Mouse (Mus musculus): ENCODE results near the gene Myo18a. TPM values are rescaled to one million over a fixed set of nuclear protein-coding genes. Genes with fewer than 3 reads are reported as not detected.

Myo18a gene
- polyA plus RNA-seq, 1 experiment from 2014 or later, result 17.3 TPM

GRCm38 (mm10) chr11:77785396-77785767 is 22.3 kb downstream of the Myo18a start:
- no peak for ATAC-seq (ENCODE audit: low read depth)
- H3K9me3 ChIP-seq (replicated peaks), result no peaks in the 10 kb centered on the region
- peak overlapping the region; percentile 54 for H3K4me3 ChIP-seq (replicated peaks)

DNA sequence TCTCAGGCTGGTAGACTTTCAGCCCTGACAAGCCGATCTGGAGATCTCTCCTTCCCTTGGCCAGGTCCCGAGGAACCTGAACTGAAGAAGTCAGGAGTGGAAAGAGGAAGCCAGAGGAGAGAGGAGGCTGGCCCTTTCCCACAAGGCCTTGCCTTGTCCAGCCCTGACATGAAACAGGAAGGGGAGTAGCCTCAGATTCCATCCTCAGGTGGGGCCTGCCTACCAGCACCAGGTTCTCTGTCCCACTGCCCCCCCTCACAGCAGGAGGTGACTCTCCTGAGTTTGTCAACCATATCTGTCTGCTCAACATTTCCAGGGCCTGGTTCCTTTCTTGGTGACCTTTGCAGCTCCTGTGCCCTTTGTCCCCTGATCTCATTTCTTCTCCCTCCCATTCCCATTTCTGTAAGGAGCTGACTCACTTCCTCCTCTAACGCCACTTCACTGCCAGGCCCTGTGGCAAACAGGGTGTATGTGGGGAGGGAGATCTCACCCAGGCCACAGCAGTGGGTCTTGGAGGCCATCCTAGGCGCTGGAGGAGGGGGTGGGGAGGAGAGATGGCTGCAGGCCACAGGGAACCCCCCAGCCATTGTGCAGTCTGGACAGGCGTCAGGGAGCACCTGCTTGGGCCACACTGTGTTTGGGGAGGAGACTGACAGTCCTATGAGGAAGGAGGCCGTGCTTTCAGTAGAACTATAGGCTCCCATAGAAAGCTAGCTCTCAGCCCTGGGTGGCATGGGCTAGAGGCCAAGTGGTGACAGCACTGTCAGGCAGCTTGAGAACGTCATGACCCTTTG is 22.9 kb downstream of the Myo18a start:
- H3K27me3 ChIP-seq, result no peaks in the 10 kb centered on the region
- WGBS (ENCODE audit: insufficient replicate concordance), result 21% methylated on average over 7 of the region's 7 CpGs
- H3K4me3 ChIP-seq (replicated peaks), result peak overlapping the region; percentile 54
- DNase-seq (no peak), ATAC-seq (ENCODE audit: low read depth) (no peak)
- peak overlapping the region; percentile 97 for H3K27ac ChIP-seq
- peak overlapping the region; percentile 77 for H3K9ac ChIP-seq
- H3K9me3 ChIP-seq (replicated peaks), result no peaks in the 10 kb centered on the region
- peaks cover 97% of the 10 kb centered on the region for H3K4me1 ChIP-seq (replicated peaks)
- H3K4me2 ChIP-seq, result peak overlapping the region; percentile 89
- peaks cover 12% of the 10 kb centered on the region for H3K36me3 ChIP-seq

More at GRCm38 (mm10) chr11:77785396-77785767, 22.3 kb downstream of the Myo18a start:
- DNase-seq, result no peak
- H3K36me3 ChIP-seq, result peaks cover 18% of the 10 kb centered on the region
- WGBS (ENCODE audit: insufficient replicate concordance), result 21% methylated on average over 5 of the region's 5 CpGs
- no peaks in the 10 kb centered on the region for H3K27me3 ChIP-seq
- H3K9ac ChIP-seq, result peak overlapping the region; percentile 77
- peak overlapping the region; percentile 89 for H3K4me2 ChIP-seq
- peak overlapping the region; percentile 97 for H3K27ac ChIP-seq
- peaks cover 97% of the 10 kb centered on the region for H3K4me1 ChIP-seq (replicated peaks)

- peak within 1 kb of the TSS; percentile 97 for H3K27ac ChIP-seq
- H3K4me2 ChIP-seq, result no peak within 1 kb of the TSS
- peak within 1 kb of the TSS; percentile 77; the same call in 1 of the 2 replicates for H3K9ac ChIP-seq
- DNase-seq (no peak), ATAC-seq (ENCODE audit: low read depth) (0 out of 2 replicates have a peak, but pooled peaks have one; percentile 5)
- H3K9me3 ChIP-seq (replicated peaks), result no peaks in the 10 kb centered on the region
- H3K27me3 ChIP-seq, result no peaks in the 10 kb centered on the region
- 31% methylated on average over 5 of the region's 5 CpGs for WGBS (ENCODE audit: insufficient replicate concordance)
- no peak within 1 kb of the TSS for H3K4me3 ChIP-seq (replicated peaks)
- peaks cover 97% of the 10 kb centered on the region for H3K4me1 ChIP-seq (replicated peaks)
- peaks cover 8% of the 10 kb centered on the region; the same call in 1 of the 2 replicates for H3K36me3 ChIP-seq
Measured at GRCm38 (mm10) chr11:77787707-77788106, 24.7 kb downstream of the Myo18a start, which contains the start of gene Gm10277. Gm10277 (minus strand) TSS chr11:77787747.

- Histone ChIP-seq H3K4me3 (replicated peaks) (no peak overlapping the region), H3K4me2 (no peak overlapping the region), H3K27ac (peak overlapping the region; percentile 68), H3K27me3 (no peaks in the 10 kb centered on the region), H3K9me3 (replicated peaks) (no peaks in the 10 kb centered on the region), H3K36me3 (peaks cover 8% of the 10 kb centered on the region; the same call in 1 of the 2 replicates), H3K9ac (no peak overlapping the region; the same call in 1 of the 2 replicates), H3K4me1 (replicated peaks) (peaks cover 94% of the 10 kb centered on the region)
- DNase-seq (no peak), ATAC-seq (ENCODE audit: low read depth) (no peak)
- 79% methylated on average over 5 of the region's 5 CpGs for WGBS (ENCODE audit: insufficient replicate concordance)
Measured at GRCm38 (mm10) chr11:77789512-77789911, 26.5 kb downstream of the Myo18a start.

GRCm38 (mm10) chr11:77790286-77790685 is 27.2 kb downstream of the Myo18a start:
- H3K36me3 ChIP-seq, result peaks cover 8% of the 10 kb centered on the region; the same call in 1 of the 2 replicates
- 20% methylated on average over 9 of the region's 9 CpGs for WGBS (ENCODE audit: insufficient replicate concordance)
- no peaks in the 10 kb centered on the region for H3K27me3 ChIP-seq
- H3K4me1 ChIP-seq (replicated peaks), result peaks cover 86% of the 10 kb centered on the region
- H3K9me3 ChIP-seq (replicated peaks), result no peaks in the 10 kb centered on the region
- peak overlapping the region; percentile 60; the same call in 1 of the 2 replicates for H3K4me2 ChIP-seq
- DNase-seq (no peak), ATAC-seq (ENCODE audit: low read depth) (no peak)
- no peak overlapping the region for H3K4me3 ChIP-seq (replicated peaks)
- peak overlapping the region; percentile 90 for H3K27ac ChIP-seq
- peak overlapping the region; percentile 71 for H3K9ac ChIP-seq

DNA sequence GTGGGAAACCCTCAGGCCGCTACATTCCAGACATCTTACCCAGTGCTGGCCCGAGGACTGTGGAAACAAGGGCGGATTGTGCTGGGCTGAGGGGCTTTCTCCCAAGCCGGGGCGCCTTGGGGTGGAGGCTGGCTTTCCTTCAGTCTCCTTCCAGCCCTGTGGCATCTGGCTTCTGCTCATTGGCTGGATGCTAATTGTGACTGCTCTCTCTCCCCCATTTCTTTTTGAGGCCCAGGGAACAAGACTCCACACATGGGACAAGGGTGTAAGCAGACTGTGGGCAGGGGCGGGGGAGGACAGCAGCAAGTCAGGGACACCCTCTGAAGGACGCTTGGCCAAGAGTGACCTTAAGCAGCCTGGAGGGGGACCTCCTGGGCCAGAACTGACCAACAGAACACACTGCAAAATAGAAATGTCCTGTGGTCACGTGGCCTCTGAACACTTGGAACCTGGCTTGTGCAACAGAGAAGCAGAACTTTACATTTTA is 28.2 kb downstream of the Myo18a start:
- 29% methylated on average over 8 of the region's 8 CpGs for WGBS (ENCODE audit: insufficient replicate concordance)
- H3K27me3 ChIP-seq, result no peaks in the 10 kb centered on the region
- H3K36me3 ChIP-seq, result peaks cover 11% of the 10 kb centered on the region; the same call in 1 of the 2 replicates
- no peaks in the 10 kb centered on the region for H3K9me3 ChIP-seq (replicated peaks)
- DNase-seq, result no peak
- no peak overlapping the region for H3K4me3 ChIP-seq (replicated peaks)
- peaks cover 76% of the 10 kb centered on the region for H3K4me1 ChIP-seq (replicated peaks)
- H3K9ac ChIP-seq, result peak overlapping the region; percentile 71
- peak; percentile 19 for ATAC-seq (ENCODE audit: low read depth)
- peak overlapping the region; percentile 60 for H3K4me2 ChIP-seq
- peak overlapping the region; percentile 90 for H3K27ac ChIP-seq

DNA sequence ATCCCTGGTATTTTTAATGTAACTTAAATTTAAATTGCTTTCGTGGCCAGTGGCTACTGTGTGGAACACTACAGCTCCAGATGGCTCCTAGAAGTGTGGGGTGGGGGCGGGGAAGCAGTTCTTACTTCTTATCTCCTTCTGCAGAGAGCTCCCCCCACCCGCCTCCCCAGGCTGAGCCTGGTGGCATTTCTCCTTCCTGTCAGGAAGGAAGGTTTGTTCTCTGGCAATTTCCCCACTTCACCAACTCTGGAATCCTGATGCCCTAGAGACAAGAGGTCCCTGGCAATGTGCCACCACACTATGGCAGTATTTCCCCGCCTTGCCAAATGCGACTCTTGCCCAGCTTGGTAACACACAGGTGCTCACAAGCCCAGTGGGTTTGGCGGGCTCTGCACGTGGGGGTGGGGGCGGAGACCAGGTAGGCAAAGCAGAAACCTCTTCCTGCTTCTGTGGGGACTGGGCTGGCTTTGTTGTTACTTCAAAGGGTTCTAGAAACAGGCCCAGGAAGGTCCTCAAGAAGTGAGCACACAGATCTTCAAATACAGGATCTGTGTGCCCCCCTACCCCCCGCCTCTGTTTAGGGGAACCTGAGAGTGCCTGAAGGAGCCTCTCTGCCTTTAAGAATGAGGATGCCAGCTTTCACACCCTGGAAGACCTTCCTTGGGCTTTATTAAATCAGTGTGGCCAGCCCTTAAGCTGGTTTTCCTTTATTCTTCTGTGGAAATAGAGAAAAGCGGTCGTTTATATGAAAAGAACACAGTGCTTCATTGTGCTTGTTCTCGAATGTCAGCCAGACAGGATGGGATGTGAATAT is 28.9 kb downstream of the Myo18a start:
- Histone ChIP-seq H3K4me3 (replicated peaks) (peak overlapping the region; percentile 23), H3K27me3 (no peaks in the 10 kb centered on the region), H3K27ac (peak overlapping the region; percentile 90), H3K4me2 (peak overlapping the region; percentile 60), H3K9me3 (replicated peaks) (no peaks in the 10 kb centered on the region), H3K9ac (peak overlapping the region; percentile 71), H3K4me1 (replicated peaks) (peaks cover 69% of the 10 kb centered on the region), H3K36me3 (peaks cover 8% of the 10 kb centered on the region; the same call in 1 of the 2 replicates)
- ATAC-seq (ENCODE audit: low read depth) (peak; percentile 73), DNase-seq (no peak)
- 21% methylated on average over 12 of the region's 12 CpGs for WGBS (ENCODE audit: insufficient replicate concordance)

GRCm38 (mm10) chr11:77792566-77792909 is 29.5 kb downstream of the Myo18a start:
- DNase-seq (no peak), ATAC-seq (ENCODE audit: low read depth) (no peak)
- H3K4me1 ChIP-seq (replicated peaks), result peaks cover 63% of the 10 kb centered on the region
- peak overlapping the region; percentile 90 for H3K27ac ChIP-seq
- H3K9ac ChIP-seq, result peak overlapping the region; percentile 71
- 74% methylated on average over 7 of the region's 7 CpGs for WGBS (ENCODE audit: insufficient replicate concordance)
- H3K27me3 ChIP-seq, result no peaks in the 10 kb centered on the region
- no peak overlapping the region for H3K4me3 ChIP-seq (replicated peaks)
- H3K4me2 ChIP-seq, result peak overlapping the region; percentile 74; the same call in 1 of the 2 replicates
- H3K36me3 ChIP-seq, result peaks cover 8% of the 10 kb centered on the region; the same call in 1 of the 2 replicates
- H3K9me3 ChIP-seq (replicated peaks), result no peaks in the 10 kb centered on the region

DNA sequence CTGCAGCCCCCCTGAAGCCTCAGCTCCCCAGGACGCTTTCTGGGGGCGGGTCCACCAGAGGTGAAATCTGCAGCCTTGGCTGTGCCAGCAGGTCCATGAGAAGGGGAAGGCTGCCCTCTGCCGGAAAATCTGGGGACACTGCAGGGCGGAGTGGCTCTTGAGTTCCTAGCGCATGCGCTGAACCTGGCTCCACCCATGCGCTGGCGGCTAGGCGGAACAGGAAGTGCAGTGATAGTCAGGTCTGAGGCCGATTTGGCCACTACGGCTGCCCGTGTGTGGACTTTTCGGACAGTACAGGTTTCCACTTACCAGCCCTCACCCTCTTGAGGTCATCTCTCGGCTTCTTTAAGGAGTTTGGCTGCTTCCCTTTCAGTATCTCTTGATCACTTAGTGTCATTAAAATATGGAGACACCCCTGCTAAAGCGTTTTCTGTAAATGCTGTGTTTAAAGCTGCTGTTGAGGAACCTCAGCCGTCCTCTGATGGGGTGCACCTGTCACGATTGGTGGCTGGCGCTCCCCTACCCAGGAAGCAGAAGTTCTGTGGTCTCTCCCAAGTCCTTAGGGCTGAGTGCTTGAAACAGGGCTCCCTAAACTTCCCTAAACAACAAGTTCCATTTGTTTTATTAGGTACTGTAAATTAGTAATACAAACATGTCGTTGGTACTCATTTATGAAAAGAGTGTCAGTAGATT is 30.3 kb downstream of the Myo18a start:
- Histone ChIP-seq H3K4me2 (peak overlapping the region; percentile 74), H3K4me3 (replicated peaks) (peak overlapping the region; percentile 63), H3K9ac (peak overlapping the region; percentile 70), H3K27me3 (no peaks in the 10 kb centered on the region), H3K9me3 (replicated peaks) (no peaks in the 10 kb centered on the region), H3K4me1 (replicated peaks) (peaks cover 55% of the 10 kb centered on the region), H3K27ac (peak overlapping the region; percentile 90), H3K36me3 (peaks cover 3% of the 10 kb centered on the region; the same call in 1 of the 2 replicates)
- ATAC-seq (ENCODE audit: low read depth) (peak; percentile 84), DNase-seq (peak; percentile 96)
- 3% methylated on average over 19 of the region's 19 CpGs for WGBS (ENCODE audit: insufficient replicate concordance)

- H3K4me3 ChIP-seq (replicated peaks), result no peak overlapping the region
- 0 out of 2 replicates have a peak overlapping the region, but pooled peaks have one; percentile 8 for H3K27ac ChIP-seq
- ATAC-seq (ENCODE audit: low read depth) (no peak), DNase-seq (no peak)
- 75% methylated on average over 5 of the region's 5 CpGs for WGBS (ENCODE audit: insufficient replicate concordance)
- peaks cover 50% of the 10 kb centered on the region for H3K4me1 ChIP-seq (replicated peaks)
- H3K9me3 ChIP-seq (replicated peaks), result no peaks in the 10 kb centered on the region
- H3K36me3 ChIP-seq, result peaks cover 6% of the 10 kb centered on the region; the same call in 1 of the 2 replicates
- no peak overlapping the region for H3K4me2 ChIP-seq
- no peak overlapping the region for H3K9ac ChIP-seq
- H3K27me3 ChIP-seq, result no peaks in the 10 kb centered on the region
Measured at GRCm38 (mm10) chr11:77795216-77795615, 32.2 kb downstream of the Myo18a start.

All from liver, embryonic 13.5 days (tissue).